Mouse (Mus musculus) kidney, embryonic 15.5 days (tissue): ENCODE measurements around the gene Prcc. TPM values are rescaled to one million over a fixed set of nuclear protein-coding genes. Genes with fewer than 3 reads are reported as not detected.
"Not testable (repeated sequence)": the region's sequence is repeated elsewhere in the genome, so short reads cannot be mapped to it uniquely, and the experiment has no call there.

Experiments used
- ATAC-seq: fragments of 200-750 bp; cut with Nextera tagmentation; replicated peaks from 2 replicates; pipeline ENCODE4 v1.8.0; 2017; ENCODE audit warnings: moderate TSS enrichment; ENCODE audit not compliant: low FRiP score
- H3K27ac ChIP-seq: fragments of 300-500 bp; sonication (generic); 2 replicates; pipeline ENCODE4 v1.5.1; 2015; ENCODE audit warnings: mild to moderate bottlenecking, inconsistent platforms
- H3K27me3 ChIP-seq: fragments of 300-500 bp; sonication (generic); 2 replicates; pipeline ENCODE4 v1.6.1; 2015; ENCODE audit warnings: inconsistent platforms
- H3K36me3 ChIP-seq: fragments of 300-500 bp; sonication (generic); 2 replicates; pipeline ENCODE4 v1.6.1; 2015; ENCODE audit warnings: inconsistent platforms
- H3K4me1 ChIP-seq: fragments of 300-500 bp; sonication (generic); 2 replicates; pipeline ENCODE4 v1.6.1; 2015; ENCODE audit warnings: inconsistent platforms
- H3K4me2 ChIP-seq: fragments of 300-500 bp; sonication (generic); 2 replicates; pipeline ENCODE4 v1.6.1; 2015; ENCODE audit warnings: moderate library complexity, mild to moderate bottlenecking, inconsistent platforms
- H3K4me3 ChIP-seq: fragments of 300-500 bp; sonication (generic); replicated peaks from 2 replicates; pipeline ENCODE4 v1.5.1; 2015; ENCODE audit warnings: mild to moderate bottlenecking, inconsistent platforms
- H3K9ac ChIP-seq: fragments of 300-500 bp; sonication (generic); 2 replicates; pipeline ENCODE4 v1.6.1; 2015; ENCODE audit warnings: mild to moderate bottlenecking, inconsistent platforms
- H3K9me3 ChIP-seq: fragments of 300-500 bp; sonication (generic); replicated peaks from 2 replicates; pipeline ENCODE4 v1.6.1; 2016; ENCODE audit warnings: inconsistent platforms
- WGBS: fragments of 180-500 bp; shearing (Covaris S2); methylation state at CpG from one replicate; pipeline ENCODE4 v1.1.7; 2015; ENCODE audit warnings: mixed read lengths; 5-methylcytosine and 5-hydroxymethylcytosine counted together
- polyA plus RNA-seq: library from polyadenylated mRNA; unstranded; fragments of >200 nt; fragmentation: Nextera tagmentation; extraction: Ambion mirVana; gene quantifications from 2 replicates; pipeline ENCODE4 v1.2.1, GENCODE M21; 2015

Prcc gene
- polyA plus RNA-seq, 1 experiment from 2014 or later = 16.1 TPM

DNA sequence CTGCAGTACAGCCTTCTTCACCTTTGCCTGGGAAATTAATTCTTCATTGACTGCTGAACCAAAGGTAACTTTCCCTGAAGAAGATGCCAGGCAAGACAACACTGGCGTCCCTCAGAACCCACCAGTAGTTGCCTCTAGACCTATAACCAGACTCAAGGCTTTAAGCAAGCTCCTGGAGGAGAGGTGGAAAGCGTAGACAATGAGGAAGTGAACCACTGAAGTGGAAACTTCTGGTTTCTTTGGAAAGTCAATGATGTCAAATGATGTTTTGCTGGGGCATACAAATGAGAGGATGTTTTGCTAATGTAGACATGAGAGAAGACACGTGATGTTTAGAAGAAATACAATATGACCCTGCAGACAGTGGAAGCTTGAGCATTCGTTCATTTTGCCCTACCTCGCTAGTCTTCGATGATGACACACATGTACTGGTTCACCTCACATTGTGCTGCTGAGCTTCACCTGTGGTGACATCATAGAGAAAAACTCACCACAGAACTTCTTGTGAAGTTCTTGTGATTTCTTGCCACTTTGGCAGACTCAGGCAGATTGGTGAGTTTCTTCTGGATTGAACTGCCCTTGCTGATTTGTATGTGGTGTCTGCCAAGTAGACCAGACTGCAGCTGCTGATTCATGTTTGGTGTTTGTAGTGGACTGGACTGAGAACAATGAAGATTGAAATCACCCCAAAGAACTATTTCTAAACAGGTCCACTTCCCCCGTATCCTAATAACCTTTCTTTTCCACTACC lies 53.1 kb downstream of the Prcc start:
- Histone ChIP-seq H3K9ac (no peak overlapping the region), H3K4me1 (no peaks in the 10 kb centered on the region), H3K4me2 (no peak overlapping the region), H3K27me3 (0 out of 2 replicates have a peak, but pooled peaks cover 3% of the 10 kb centered on the region), H3K27ac (no peak overlapping the region), H3K9me3 (no peaks in the 10 kb centered on the region), H3K36me3 (no peaks in the 10 kb centered on the region), H3K4me3 (no peak overlapping the region)
- WGBS = 84% methylated on average over 7 of the region's 7 CpGs
- ATAC-seq = no peak

DNA sequence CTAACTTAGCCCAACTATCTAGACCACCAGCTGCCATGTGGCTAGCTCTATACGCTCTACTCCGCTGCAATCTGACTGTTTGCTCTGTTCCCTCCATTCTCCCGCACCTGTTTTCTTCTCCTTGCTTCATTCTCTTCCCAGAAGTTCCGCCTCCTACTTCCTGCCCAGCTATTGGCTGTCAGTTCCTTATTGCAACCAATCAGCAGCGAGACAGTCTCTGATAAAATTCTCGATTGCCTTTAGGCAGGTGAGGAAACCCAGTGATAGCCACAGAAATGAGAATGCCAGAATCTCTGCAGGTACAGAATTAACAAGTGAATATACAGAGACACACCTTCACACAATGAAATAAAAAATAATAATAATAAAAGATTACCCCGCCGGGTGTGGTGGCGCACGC lies 56.4 kb downstream of the Prcc start:
- Histone ChIP-seq H3K4me3 (no peak overlapping the region), H3K4me2 (no peak overlapping the region), H3K27ac (no peak overlapping the region), H3K36me3 (no peaks in the 10 kb centered on the region), H3K27me3 (0 out of 2 replicates have a peak, but pooled peaks cover 3% of the 10 kb centered on the region), H3K4me1 (no peaks in the 10 kb centered on the region), H3K9ac (no peak overlapping the region), H3K9me3 (no peaks in the 10 kb centered on the region)
- ATAC-seq = no peak
- WGBS = 51% methylated on average over 10 of the region's 10 CpGs

GRCm38 (mm10) chr3:87828435-87828834 lies 57.0 kb downstream of the Prcc start:
- ATAC-seq = no peak
- WGBS = 44% methylated on average over 4 of the region's 4 CpGs
- Histone ChIP-seq H3K4me3 (no peak overlapping the region), H3K27me3 (0 out of 2 replicates have a peak, but pooled peaks cover 3% of the 10 kb centered on the region), H3K9me3 (no peaks in the 10 kb centered on the region), H3K9ac (no peak overlapping the region), H3K4me2 (no peak overlapping the region), H3K36me3 (no peaks in the 10 kb centered on the region), H3K4me1 (no peaks in the 10 kb centered on the region), H3K27ac (no peak overlapping the region)

GRCm38 (mm10) chr3:87824206-87824605 lies 61.2 kb downstream of the Prcc start, which contains the start of gene Pear1:
Pear1 (minus strand) TSS chr3:87824306.
- H3K9me3 ChIP-seq, H3K4me1 ChIP-seq, H3K4me2 ChIP-seq, H3K27ac ChIP-seq, H3K9ac ChIP-seq, H3K27me3 ChIP-seq, H3K36me3 ChIP-seq, ATAC-seq, H3K4me3 ChIP-seq: not testable (repeated sequence)
- 83% methylated on average over 1 of the region's 1 CpGs for WGBS

- H3K27ac ChIP-seq = no peak overlapping the region
- peaks cover 26% of the 10 kb centered on the region for H3K4me1 ChIP-seq
- H3K9ac ChIP-seq = no peak overlapping the region
- no peak for ATAC-seq
- peaks cover 32% of the 10 kb centered on the region for H3K27me3 ChIP-seq
- H3K36me3 ChIP-seq = no peaks in the 10 kb centered on the region
- H3K4me2 ChIP-seq = no peak overlapping the region
- no peak overlapping the region for H3K4me3 ChIP-seq
- 62% methylated on average over 12 of the region's 12 CpGs for WGBS
- H3K9me3 ChIP-seq = no peaks in the 10 kb centered on the region
Measured at GRCm38 (mm10) chr3:87818226-87818625, 67.2 kb downstream of the Prcc start.

- Histone ChIP-seq H3K27me3 (peaks cover 40% of the 10 kb centered on the region), H3K4me3 (no peak overlapping the region), H3K27ac (peak overlapping the region; percentile 5; the same call in 1 of the 2 replicates), H3K9ac (no peak overlapping the region), H3K4me1 (peaks cover 26% of the 10 kb centered on the region), H3K9me3 (no peaks in the 10 kb centered on the region), H3K4me2 (peak overlapping the region; percentile 27), H3K36me3 (no peaks in the 10 kb centered on the region)
- WGBS = 6% methylated on average over 12 of the region's 12 CpGs
- peak; percentile 46 for ATAC-seq
Measured at GRCm38 (mm10) chr3:87816646-87817093, 68.7 kb downstream of the Prcc start.

DNA sequence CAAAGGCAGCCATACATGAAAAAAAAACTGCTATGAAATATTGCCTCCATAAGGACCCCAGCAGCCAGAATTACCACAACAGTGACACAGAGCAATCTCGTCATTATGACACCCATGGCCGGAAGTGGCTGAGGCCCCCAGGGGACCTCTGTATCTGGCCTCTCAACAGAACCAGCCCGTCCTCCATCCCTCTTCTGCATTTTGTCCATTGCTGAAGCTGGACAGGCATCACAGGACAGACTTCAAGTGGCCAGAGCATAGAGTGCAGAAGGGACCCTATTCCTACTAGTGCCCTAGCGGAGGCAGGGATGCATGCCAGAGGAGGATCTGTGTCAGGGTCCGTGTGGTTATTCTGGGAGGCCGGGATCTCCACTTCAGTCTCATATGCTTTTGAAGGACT lies 69.2 kb downstream of the Prcc start:
- no peak overlapping the region for H3K4me3 ChIP-seq
- no peak for ATAC-seq
- H3K27ac ChIP-seq = peak overlapping the region; percentile 5; the same call in 1 of the 2 replicates
- no peaks in the 10 kb centered on the region for H3K36me3 ChIP-seq
- H3K27me3 ChIP-seq = peaks cover 45% of the 10 kb centered on the region
- no peak overlapping the region for H3K9ac ChIP-seq
- H3K9me3 ChIP-seq = no peaks in the 10 kb centered on the region
- WGBS = 63% methylated on average over 6 of the region's 6 CpGs
- H3K4me2 ChIP-seq = peak overlapping the region; percentile 27; the same call in 1 of the 2 replicates
- peaks cover 26% of the 10 kb centered on the region for H3K4me1 ChIP-seq

GRCm38 (mm10) chr3:87812873-87813272 lies 72.5 kb downstream of the Prcc start:
- H3K4me3 ChIP-seq = no peak overlapping the region
- H3K4me1 ChIP-seq = peaks cover 30% of the 10 kb centered on the region
- no peak overlapping the region for H3K4me2 ChIP-seq
- peaks cover 72% of the 10 kb centered on the region for H3K27me3 ChIP-seq
- no peak overlapping the region for H3K27ac ChIP-seq
- no peak for ATAC-seq
- no peaks in the 10 kb centered on the region for H3K36me3 ChIP-seq
- 35% methylated on average over 10 of the region's 10 CpGs for WGBS
- H3K9me3 ChIP-seq = no peaks in the 10 kb centered on the region
- no peak overlapping the region for H3K9ac ChIP-seq

GRCm38 (mm10) chr3:87812413-87812812 lies 73.0 kb downstream of the Prcc start:
- H3K36me3 ChIP-seq = no peaks in the 10 kb centered on the region
- H3K4me3 ChIP-seq = no peak overlapping the region
- H3K4me1 ChIP-seq = peaks cover 30% of the 10 kb centered on the region
- no peak for ATAC-seq
- H3K9ac ChIP-seq = no peak overlapping the region
- no peaks in the 10 kb centered on the region for H3K9me3 ChIP-seq
- peaks cover 72% of the 10 kb centered on the region for H3K27me3 ChIP-seq
- no peak overlapping the region for H3K27ac ChIP-seq
- H3K4me2 ChIP-seq = no peak overlapping the region
- 78% methylated on average over 4 of the region's 4 CpGs for WGBS

GRCm38 (mm10) chr3:87811297-87811696 lies 74.1 kb downstream of the Prcc start:
- no peaks in the 10 kb centered on the region for H3K9me3 ChIP-seq
- no peak overlapping the region for H3K9ac ChIP-seq
- peaks cover 76% of the 10 kb centered on the region for H3K27me3 ChIP-seq
- H3K27ac ChIP-seq = no peak overlapping the region
- H3K4me1 ChIP-seq = peaks cover 23% of the 10 kb centered on the region
- no peak overlapping the region for H3K4me2 ChIP-seq
- no peak for ATAC-seq
- H3K36me3 ChIP-seq = no peaks in the 10 kb centered on the region
- 81% methylated on average over 8 of the region's 8 CpGs for WGBS
- H3K4me3 ChIP-seq = no peak overlapping the region

GRCm38 (mm10) chr3:87809322-87809962 lies 76.0 kb downstream of the Prcc start:
- Histone ChIP-seq H3K27ac (no peak overlapping the region), H3K36me3 (no peaks in the 10 kb centered on the region), H3K4me3 (peak overlapping the region; percentile 31), H3K27me3 (peaks cover 87% of the 10 kb centered on the region), H3K9ac (peak overlapping the region; percentile 8; the same call in 1 of the 2 replicates), H3K9me3 (no peaks in the 10 kb centered on the region), H3K4me2 (peak overlapping the region; percentile 58), H3K4me1 (peaks cover 10% of the 10 kb centered on the region)
- peak; percentile 77 for ATAC-seq
- 7% methylated on average over 28 of the region's 28 CpGs for WGBS
